Mouse (Mus musculus): ENCODE measurements around the gene Slc25a25. TPM values are rescaled to one million over a fixed set of nuclear protein-coding genes. Genes with fewer than 3 reads are reported as not detected.

The Slc25a25 gene
- total RNA-seq, 2 experiments from 2014 or later: 16.1 to 31.1 TPM

DNA sequence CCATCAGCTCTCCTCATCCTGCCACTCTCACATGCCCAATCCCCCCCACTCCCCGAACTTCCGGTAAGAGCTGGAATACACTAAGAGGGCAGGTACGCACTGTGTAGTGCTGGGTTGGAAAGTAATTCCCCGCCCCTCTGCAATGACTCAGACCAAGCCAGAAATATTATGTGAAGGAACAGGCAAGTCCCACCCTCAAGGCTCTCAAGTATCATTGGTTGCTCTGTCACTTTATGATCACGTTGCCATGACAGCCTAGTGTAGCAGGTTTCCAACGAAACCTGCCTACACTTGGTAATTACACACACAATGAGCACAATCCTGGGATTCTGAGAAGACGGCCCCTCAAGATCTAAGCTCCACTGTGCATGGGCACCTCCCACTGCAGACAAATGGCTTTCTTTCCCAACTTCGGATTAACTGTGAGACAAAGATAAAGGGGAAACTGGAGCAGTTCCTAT is 23.0 kb downstream of the Slc25a25 start:
- no peak for DNase-seq

DNA sequence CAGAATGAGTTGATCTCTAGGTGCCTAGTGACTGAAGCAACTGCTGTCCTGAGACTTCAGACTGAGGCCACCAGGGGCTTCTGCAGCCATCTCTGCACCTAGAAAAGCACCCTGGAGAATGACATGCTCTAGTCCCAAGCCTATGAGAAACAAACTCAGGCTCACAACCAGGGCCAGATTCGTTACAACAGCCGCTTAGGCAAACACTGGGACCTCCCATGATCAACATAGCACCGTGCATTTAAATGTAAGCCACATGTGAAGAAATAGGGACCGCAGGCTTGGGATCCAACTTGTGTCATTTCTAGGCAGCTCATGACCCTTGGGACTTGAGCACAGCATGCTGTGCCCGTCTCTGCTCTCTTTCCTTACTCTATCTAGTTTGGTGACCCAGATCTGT is 23.5 kb downstream of the Slc25a25 start:
- DNase-seq: no peak

DNA sequence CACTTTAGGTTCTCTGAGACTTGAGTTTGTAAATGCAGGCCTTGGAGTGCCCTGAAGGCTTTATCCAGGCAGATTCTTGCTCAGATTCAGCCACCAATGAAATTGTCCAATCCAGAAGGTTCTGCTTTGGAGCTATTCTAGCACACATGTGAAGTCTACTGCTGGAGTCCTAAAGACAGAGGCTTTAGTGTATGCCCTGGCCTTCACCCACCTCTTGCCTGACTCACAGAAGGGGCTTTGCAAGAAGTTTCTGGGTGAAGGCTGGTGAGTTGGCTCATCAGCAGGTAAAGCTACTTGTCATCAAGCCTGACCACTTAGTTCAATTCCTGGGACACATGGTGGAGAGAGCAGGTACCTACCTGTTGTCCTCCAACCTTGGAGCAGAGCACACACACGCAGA is 25.1 kb downstream of the Slc25a25 start:
- no peak for DNase-seq

DNA sequence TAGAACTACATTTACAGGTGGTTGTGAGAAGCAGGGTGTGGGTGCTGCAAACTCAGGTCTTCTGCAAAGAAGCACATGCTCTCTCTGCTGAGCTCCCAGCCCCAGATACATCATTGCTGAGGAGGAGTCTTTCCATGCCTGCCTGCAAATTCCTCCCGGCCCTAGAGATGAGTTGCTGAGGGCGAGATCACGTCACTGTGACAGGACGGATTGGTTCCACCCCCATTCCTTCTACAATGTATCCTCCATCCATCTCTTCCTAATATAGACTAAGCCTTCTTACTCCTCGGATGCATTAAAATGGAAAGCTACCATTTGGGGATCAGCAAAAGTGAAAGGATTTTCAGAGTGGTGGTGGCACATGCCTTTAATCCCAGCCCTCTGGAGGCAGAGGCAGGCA is 25.7 kb downstream of the Slc25a25 start:
- DNase-seq: no peak

DNA sequence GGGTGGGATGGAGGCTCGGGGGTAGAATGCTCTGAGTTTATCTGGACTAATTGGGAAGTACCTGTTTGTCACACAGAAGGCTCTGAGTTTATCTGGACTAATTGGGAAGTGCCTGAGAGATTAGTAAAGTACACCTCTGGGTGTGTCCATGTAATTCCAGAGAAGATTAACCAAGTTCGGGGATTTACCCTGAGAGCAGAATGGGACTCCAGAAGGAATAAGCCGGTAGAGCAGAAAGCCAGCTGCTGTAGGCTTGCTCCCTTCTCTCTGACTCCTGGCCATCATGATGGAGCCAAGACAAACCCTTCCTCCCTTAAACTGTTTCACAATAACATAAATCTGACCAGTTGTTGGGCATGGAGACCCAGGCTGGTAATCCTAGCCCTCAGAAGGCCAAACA is 26.4 kb downstream of the Slc25a25 start:
- no peak for DNase-seq

DNA sequence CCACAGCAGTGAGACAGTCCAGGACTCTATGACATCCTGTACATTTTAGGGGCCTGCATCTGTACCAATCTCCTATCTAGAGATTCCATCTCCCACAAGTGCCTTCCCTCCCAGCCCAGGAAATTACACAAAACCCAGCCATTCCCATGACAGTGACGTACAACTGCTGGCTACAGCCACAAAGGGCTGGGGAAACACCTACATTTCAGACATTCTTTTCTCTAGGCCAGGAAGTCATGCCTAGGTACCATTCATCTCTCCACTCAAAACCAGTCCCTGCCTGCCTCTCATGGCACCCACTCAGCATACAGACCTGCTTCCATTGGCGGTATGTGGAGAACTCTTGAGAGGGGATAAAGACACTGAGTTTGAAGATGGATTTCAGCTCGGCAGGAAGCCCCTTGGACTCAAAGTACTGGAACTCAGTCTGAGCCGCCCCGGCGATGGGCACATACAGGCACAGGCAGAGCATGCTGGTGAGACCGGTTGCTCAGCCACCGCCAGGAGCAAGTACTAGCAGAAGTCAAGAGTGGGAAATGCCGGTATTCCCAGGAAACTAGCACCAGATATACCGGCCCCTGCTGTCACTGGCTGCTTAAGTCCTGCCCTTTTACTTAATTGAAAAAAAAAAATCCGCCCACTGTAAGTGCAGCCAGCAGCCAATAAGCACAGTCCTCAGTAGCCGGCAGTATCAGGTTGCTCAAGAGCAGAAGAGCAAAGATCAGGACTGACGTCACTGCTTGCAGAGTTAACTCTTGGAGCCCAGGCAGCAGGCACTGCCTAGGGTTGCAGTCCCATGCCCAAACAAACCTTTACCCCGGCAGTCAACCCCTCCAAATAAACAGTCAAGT is 27.5 kb downstream of the Slc25a25 start:
- peak; percentile 36 for DNase-seq

DNA sequence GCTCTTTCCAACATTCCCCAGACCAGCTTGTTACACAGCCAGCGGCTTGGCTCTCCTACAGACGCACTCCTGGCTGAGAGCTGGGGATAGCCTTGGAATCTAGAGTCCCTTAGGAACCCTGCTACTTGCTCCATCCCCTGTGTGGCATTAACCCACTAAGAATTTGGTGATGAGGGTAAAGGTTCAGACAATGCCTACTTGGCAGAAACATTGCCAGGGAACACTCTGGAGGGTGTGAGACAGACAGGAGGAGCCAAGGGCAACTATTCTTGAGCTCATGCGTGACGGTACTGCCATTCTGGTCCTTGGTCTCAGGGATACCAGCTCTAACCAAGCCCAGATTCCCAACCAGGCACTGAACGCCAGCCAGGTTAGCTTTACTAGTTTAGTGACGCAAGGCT is 29.4 kb downstream of the Slc25a25 start:
- DNase-seq: no peak

DNA sequence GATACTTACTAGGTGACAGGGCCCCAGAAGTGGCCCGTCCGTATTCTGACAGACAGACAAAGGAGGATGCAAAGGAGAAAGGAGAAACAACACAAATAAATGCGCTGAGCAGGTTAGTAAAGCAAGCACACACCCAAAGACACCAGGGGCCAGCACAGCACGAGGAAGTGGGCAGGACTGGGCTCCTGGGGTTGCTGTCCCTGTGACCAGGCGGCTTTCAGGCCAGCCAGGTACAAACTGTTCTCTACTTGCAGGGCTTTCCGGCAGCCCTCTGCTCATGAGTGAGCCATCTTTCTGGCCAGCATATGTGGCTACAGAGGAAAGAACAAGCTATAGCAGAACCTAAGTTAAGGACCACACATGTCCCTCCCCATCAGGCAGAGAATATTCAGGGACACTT is 30.6 kb downstream of the Slc25a25 start:
- DNase-seq: no peak

DNA sequence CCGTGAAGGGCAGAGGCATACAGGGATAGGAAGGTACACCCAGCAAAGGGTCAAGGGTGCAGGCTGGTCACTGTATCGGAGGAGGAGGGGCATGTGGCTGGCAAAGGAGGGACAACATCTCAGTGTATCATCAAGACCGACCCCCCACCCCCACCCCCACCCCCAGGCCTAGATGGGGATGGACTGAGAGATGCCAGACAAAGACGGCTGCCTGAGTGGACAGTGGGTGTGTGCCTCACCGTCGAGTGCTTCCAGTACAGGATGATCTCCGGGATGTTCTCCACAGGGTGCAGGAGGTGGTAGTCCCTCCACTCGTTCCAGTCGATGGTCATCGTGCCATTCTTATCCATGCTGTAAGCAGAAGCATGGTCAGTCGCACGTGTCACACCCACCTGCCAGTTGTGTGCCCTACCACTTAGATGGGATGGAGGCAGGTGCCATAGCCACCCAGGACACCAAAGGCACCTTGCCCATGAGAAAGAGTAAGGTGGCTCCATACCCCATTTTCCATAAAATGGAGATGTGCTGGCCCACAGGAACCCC is 31.1 kb downstream of the Slc25a25 start:
- no peak for DNase-seq

DNA sequence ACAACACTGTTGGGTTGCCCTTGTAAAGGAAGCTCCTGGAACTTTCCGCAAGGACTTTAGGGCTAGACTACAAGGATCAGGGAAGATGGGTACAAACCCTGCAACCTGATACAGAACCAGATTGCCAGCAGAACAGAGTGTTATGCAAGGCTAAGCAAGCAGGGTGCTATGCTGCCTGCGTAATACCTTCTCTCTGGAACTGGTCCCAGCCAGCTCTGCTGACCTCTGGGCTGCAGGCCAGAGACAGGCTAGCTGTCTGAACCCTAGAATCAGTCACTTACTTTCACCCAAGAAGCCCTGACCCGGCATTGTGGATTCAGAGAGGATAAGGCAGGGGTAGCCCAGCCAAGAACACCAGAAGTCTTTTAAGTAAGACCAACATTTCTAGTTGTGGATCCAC is 31.9 kb downstream of the Slc25a25 start:
- DNase-seq: peak; percentile 65

DNA sequence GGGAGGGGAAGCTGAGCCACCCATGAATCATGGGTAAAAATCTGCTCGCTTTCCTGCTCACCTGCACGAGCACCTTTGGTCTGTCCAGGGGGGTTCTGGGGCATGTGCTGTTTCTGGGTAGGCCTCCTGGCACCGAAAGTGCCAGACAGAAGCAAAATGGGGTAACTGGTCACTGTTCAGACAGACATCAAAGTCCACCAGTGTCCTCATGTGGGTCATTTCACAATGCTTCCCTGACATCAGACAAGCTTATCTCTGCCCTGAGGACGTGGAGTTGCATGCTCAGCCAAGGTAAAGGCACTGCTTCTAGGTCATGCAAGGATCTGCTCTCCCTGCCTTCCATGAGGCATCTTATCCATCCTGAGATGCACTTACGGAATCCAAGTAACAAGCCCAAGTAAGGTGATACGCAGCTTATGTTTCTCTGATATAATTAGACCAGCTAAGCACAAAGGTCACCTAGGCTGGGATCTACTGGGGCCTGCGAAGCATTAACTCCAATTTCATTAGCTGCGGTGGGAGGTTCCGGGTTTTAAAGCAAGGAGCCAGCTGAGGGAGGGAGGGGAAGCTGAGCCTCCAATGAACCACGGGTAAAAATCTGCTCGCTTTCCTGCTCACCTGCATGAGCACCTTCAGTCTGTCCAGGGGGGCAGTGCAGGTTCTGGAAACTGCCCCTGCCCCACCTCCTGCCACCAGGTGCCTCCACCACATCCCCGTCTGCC is 32.7 kb downstream of the Slc25a25 start:
- DNase-seq: no peak

DNA sequence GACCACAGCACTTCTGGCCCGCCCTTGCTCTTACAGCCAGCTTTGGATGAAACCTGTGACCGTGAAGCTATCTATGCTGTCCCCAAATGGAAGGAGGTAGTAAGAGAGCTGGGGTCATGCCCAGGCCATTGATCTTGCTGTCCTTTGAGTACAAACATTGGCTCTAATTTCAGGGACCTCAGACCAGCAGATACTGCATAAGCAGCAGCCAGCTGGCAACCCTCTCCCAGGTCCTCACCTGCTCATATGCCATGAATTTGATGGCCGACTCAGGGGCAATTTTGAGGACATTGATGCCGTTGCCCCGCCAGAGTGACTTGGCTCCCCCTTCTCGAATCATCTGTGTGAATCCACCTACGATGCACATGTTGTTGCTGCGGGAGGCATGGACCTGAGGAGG is 33.8 kb downstream of the Slc25a25 start:
- no peak for DNase-seq

DNA sequence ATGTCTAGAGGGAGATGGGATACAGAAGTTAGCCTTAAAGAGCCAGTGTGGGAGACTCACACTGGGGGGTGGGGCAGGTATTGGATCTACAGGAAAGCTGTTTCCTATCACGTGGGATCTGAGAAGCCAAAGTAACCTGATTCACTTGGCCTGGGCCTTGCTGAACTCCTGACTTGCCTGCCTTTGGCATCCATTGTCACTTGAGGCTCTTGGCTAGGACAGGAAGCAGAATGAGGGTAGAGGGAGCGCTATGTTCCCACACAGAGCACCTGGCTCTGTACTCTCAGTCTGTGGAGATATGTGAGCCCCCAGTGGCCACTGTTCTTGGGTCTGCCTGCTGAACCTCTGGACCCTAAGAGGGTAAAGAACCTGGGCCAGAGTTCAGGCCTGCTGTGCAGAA is 34.7 kb downstream of the Slc25a25 start:
- no peak for DNase-seq

DNA sequence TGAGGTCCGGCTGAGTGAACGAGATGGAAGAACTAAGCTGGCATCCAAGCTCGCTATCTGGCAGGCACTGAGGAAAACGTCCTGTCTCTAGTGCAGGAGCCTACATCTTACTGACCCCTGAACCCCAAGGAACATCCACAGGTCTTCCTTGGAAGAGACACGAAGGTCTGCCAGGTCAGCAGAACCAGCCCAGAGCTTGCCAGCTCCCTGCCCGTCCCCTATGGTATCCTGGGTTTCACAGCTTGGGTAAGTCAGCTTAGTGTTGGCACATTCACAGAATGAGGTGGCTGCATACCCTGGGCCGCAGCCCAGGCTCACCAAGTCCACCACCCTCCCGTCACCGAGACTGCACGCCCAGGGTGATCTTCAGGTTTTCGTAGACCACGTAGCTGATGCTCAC is 35.4 kb downstream of the Slc25a25 start:
- DNase-seq: no peak

DNA sequence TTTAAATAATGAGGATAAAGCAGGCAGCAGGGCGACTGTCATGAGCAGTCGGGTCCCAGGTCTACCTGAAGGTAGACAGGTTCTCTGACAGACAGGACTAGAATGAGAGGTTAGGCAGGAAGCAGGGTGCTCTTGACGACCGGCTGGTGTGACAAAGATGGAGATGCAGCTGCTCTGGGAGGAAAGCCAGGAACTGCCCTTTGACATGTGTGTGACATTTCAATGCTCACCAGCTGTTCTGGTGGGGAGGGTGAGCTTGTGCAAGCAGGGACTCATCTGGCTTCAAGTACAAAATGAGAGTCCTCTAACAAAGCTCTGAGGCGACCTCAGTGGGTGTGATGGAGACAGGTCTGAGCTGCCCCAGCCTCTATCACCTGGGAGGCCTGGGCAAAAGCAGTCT is 37.3 kb downstream of the Slc25a25 start:
- DNase-seq: no peak

DNA sequence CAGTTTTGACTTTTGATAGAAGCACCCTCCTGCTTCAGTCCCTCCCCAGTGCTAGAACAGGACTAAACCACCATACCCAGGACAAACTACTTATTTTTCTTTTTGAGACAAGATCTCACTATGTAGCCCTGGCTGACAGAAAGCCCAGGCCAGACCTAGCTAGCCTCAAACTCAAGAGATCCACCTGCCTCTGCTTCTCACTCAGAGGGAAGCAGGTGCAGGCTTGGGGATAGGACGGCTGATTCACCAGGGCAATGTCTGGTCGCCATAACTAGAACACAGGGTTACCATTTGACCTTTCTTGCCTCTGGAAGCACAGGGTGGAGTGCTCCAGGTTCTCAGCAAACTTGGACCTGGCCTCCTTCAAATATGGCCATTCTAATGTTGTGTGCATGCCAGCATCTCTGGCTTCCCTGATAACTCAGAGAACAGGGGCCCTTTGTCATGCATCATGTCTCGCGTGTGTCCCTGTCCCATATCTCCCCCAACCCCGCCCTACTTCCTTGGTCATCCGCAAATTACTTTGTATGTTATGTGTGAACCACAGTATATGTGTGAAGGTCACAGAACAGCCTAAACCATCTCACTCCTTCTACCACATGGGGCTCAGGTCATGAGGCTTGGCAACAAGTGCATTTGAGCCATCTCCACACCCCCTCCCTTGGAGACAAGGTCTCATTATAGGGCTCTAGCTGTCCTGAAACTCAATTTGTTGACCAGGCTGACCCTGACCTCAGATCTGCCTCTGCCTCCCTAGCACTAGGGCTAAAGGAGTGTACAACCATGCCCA is 38.3 kb downstream of the Slc25a25 start:
- DNase-seq: no peak

DNA sequence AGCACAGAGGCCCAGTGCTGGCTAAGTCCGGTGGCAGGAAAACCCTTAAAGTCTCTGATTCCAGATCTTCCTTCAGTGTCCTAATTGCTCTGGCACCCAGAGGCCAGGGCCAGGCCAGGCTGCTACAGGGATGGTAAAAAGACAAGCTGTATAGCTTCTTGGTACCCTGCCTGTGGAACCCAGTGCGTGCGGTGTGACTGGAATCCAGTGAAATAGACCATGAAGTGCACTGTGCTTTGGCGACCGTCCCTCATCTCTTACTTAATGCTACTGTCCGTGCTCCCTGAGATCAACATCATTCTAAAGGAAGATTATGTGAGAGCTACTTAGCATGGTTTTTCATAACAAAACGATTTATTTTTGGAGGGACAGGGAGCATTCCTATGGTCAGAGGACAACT is 39.8 kb downstream of the Slc25a25 start:
- no peak for DNase-seq

DNA sequence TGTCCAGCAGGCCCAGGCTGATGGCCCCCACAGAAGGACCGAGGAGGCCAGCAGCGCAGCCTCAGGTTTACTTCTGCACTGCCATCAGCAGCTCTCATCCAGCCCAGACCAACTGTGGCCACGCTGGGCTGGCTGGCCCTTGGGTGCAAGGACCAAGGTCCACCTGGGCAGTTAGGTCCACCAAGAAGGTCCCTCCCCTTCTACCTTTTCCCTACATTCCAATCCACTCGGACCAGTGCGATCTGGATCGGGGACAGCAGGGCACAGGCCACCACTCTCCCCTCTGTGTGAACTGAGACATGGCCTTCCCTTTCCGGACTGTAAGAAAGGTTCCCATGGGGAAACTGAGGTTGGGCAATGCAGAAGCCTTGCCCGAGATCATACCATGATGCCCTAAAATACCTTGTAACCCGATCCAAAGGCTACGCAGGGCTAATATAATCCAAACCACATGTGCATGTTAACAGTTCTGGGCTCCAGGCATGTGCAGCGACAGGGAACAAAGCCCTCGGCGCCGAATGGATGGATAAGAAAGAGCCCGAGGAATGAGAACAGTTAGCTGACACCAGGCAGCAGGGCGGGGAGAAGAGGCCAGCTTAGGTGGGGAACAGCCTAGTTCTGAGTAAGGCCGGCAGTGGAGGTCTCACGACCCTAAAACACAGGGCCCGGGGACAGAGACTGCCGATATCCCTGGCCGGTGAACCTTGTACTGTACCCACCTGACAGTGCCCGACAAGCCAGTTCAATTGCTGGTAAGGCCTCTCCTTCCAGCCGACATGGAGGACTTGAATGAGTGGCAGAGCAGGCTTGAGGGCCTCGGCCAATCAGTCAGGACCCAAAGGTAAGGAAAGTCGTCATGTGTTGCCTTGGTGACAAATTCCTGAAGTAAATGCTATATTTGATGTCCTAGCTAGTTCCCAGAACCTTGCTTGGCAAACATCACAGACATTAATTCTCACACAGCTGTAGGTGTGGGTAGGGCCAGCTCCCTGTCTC is 42.5 kb downstream of the Slc25a25 start:
- no peak for DNase-seq

DNA sequence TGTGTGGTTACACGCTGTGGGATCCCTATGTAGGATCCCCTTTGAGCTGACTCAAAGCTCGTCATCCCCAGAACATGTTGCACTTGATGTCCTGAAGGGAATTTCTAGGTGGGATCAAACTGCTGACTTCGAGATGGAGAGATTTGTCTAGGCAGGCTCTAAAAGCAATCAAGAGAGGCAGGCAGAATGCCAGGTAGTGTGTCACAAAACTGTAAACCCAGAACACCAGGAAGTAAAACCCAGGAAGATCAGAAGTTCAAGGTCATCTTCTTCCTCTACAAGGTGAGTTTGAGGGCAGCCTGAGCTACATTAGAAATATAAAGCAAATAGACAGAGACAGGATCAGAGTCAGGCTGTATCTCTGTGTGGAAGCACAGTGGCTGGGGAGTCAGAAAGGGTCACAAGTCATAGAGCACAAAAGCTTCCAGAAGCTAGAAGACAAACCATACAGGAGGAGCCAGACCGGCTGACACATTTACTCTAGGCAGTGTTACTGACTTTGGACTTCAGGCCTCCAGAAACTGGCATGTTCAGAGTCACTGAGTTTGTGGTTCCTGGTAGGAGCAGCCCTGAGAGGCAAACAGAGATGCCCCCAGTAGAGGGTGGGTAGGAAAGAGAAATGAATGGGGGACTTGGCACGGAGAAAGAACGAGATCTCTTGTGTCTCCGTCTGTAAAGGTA is 44.0 kb downstream of the Slc25a25 start:
- DNase-seq: no peak

DNA sequence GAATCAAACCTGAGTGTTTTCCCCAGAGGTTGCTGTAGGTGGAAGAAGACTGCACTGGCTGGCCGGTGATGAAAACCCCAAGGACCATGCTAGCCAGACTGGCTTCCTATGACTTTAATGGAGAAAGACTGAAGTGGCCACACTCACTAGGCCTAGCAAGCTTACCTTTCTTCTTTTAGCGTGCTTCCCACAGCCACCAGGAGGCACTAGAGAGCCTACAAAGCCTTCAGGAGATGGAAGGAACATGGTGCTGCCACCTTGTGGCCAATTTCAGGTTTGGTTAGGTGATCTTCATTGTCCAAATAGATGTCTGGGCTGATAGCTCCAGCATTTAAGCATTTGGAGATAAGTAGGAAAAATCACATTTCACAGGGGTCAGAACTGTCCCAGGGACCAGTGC is 46.6 kb downstream of the Slc25a25 start:
- peak; percentile 96 for DNase-seq

DNA sequence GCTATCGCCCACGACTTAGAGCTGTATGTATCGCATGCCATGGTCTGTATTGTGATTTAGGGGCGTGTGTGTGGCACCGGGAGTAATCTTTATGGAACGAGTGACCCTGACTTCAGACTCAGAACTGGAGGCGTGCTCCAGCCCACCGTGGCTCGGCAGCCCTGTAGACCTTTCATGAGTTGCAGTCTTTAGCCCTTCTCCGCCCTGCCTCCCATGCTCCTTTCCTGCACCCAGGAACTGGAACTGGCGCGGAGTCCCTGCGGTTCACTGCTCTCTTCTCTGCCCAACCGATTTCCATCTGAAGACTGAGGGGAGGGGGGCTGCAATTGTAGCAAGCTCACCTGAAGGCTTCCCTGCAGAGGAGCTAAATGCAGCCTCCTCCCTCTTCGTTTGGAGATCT is 54.5 kb downstream of the Slc25a25 start:
- DNase-seq: no peak
